Mouse (Mus musculus) heart, adult 11 months (tissue): ENCODE results near the gene Agap1.

Experiments
- DNase-seq: peaks from one replicate; pipeline ENCODE4 v3.0.0; 2022

Agap1 gene

DNA sequence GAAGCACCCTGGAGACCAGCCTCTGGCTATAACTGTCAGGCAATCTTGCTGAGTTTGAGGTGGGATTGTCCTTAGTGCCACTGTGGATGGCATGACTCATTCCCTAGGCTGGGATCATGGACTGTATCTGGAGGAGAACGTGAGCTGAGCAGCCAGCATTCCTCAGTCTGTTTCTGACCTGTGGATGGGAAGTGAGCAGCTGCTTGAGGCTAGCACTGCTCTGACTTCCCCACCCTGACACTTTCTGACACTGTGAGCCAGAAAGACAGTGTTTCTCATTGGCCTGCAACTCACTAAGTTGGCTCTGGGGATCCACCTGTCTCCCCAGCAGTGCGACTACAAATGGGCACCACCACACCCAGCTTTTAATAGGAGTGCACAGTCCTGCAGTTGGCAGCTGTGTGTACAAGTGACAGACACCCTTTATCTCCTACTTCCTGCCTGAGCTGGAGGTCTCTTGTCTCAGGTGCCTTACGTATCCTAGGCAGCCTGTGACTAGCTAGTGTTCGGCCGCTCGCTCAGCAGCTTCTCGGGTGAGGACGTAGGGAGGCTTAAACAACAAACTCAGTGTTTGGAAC is 55.2 kb downstream of the Agap1 start:
- no peak for DNase-seq

DNA sequence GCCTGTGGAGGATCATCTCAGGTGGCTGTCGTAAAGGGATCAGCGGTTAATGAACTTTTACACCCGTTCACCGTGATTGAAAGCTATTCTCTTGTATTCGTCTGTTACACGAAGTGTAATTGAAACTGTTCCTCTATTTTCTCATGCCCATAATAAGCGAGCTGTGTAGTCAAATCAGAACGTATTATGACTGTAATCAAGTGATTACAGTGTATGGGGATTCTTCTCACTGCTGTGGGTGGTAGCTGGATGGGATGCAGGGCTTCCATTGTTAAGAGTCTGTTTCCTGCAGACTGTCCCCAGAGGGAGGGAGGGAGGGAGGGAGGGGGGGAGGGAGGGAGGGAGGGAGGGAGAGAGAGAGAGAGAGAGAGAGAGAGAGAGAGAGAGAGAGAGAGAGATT is 56.1 kb downstream of the Agap1 start:
- DNase-seq = no peak

DNA sequence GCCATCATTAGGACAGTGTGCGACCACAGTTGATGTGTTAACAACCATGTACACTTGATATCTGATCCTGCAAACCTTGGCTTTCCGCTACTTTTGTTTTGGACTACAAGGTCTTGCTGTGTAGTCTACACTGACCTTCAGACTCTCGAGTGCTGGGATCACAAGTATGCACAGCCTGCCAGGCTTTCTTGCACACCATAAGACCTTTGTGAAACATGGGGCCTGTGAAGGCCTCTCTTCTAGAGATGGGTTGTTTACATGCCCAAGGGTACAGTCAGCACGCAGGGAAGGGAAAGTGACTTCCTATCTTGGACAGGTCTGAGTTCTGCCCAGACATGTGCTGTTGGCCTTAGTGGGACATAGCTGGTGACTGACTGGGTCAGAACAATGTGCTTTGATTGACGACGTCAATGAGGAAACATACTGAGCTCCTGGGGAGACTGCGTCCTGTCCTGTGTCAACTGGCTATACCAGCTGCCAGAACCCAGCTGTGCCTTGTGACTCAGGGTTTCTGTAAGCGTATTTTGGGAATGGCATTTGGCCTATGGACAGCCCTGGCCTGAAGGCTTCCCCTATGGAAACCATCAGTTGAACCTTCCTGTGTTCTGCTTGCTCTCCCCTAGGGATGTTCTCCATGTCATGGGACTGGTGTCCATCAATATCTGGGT is 59.1 kb downstream of the Agap1 start:
- DNase-seq = no peak

DNA sequence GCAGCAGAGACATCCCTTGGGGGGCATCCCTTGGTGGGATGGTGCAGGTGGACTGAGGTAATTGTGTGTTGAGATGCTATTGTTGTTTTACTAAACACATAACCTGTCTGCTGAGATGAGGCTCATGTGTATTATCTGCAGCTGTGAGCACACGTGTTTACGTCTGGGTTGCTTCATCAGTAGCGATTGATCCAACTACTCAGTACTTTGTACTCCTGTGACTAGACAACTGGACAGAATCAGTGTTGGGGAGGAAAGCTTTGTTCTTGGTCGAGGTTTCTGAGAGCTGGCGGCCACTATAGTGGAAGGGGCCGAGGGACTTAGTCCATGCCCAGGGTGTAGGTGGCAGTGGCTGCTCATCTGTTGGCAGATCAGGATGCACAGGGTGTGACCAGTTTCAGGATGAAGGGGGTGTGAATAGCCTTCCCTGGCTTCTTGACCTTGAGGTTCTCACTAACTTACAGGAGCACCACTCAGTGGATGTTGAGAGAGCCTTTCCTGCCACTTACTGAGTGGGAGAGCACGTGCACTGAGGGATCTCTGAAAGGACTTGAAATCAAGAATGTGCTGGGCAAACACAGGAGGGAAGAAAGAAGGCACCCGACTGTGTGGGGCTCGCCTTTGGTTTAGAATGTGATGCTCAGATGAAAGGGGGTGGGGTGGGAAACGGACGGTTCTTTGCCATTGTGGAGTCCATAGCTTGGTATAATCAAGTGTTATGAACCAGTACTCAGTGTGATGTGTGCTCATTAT is 61.4 kb downstream of the Agap1 start:
- DNase-seq = no peak

DNA sequence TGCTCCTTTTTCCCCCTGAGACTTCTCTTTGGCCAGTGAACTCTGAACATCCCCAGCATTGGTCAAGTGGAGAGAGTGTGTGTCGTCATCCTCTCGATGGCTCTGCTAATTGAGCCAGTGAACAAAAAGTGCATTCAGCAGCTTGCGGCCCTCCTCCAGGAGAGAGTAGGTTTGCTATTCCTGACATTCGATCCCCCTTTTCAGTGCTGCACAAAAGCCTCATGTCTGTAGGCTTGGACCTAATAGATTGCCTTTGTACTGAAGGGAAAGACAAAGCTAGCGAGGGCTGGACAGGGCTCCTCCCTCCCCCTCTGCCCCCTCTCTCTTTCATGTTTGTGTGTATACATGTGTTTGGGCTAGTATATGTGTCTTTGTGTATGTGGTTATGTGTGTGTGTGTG is 63.2 kb downstream of the Agap1 start:
- no peak for DNase-seq

DNA sequence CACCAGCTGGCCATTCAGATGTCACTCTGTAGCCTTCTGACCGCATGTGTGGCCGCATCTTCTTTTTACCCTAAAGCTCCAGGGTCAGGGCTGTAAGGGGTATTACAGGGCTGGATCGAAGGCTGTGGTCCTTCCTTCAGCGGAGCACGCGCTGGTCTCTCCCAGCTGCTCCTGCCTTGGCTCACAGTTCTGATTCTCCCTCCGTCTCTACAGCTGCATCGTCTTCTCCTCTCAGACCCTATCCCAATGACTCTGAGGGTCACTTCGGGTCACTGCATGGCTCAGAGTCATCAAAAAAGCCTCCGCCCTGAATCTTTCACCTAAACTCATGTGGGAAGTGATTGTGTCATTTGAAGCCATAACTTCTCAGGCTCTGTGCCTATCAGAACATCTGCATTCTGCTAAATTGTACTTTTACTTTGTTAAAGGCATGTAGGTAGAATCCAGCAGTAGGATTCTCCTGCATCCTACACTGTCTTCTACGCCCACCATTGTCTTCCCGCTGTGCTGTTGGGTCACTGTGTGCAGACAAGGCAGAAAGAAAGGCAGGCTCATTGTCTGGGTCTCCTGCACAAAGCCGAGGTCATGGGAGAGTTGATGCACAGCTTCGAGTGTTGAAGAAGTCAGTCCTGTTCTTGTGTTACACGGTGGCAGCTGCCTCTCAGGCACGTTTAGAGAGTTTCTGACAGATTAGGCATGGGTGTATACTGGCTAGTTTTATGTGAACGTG is 65.5 kb downstream of the Agap1 start:
- no peak for DNase-seq

DNA sequence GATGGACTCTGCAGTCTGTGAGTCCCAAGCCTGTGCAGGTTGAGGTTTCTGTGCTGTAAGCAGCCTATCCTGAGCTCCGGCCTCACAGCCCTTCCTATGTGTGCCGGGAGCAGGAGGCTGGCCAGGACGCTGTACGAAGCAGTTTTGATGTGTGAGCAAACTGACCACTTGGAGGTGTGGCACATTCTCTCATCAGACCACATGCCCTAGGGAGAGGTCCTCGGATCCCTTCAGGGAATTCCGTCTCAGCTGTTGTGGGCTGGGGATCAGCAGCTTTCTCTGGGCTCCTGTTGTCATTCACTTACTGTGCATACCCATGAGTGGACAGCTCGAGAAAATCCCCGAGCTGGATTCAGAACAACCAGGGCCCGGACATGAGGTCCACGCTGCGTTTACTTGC is 66.8 kb downstream of the Agap1 start:
- DNase-seq = no peak

DNA sequence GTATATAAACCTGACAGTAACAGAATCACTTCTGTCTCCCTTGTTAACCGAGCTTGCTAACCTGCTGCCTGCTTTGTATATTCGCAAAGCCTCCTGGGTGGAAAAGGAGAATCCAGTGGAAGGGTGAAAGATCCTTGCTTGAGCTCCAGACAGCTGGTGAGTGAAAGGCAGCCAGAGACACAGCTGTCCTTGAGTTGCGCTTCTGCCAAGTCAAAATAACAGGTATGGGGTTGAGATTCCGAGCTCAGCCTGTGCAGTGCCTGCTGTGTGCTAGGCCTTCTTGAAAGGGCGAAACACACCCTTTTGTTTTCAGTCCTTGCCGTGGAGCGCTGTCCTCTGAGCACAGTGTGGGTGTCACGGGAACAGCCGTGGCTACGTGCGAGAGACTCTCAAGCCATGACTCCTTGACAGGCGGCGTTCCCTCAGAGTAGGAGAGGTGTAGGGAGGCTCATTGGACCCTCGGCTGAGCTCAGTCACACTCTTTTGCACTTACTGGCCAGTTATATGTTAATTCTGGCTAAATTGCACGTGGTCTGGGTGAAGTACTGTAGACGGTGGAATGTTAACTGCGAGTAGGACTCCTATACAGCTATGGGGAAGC is 67.4 kb downstream of the Agap1 start:
- DNase-seq = no peak

DNA sequence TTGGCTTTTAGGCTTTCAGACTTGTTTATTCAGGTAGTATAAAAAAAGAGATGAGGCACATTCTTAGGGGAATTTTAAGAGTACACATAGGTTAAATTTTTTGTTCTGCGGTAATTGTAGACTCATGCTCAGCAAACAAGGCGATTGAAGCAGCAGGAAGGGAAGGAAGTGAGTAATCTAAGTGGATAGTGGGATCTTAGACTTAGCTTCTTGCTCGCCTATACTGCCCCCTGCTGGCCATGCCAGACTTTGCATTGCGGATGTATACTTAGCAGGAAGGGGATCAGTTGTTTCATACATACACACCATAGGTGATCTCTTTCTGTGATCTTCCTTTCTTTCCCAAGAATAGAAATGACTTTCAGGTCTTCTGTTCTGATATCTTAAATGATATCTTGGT is 69.8 kb downstream of the Agap1 start:
- peak; percentile 96 for DNase-seq

DNA sequence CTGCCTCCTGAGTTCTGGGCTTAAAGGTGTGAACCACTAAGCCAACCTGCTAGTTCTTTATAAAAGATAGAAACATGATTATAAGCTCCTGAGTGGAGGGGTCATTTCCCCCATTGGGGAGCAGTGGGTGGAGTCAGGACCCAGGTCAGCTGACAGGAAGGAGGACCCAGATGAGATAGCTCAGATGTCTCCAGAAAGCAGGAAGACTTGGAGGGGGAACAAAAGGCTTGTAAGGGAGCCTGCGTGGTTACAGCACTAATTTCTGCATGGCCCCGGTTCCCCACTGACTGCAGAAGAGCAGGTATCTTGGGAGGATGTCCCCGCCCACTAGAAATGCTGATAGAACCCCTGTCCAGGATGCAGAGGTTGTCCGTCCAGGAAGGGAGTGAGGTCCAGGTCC is 70.4 kb downstream of the Agap1 start:
- DNase-seq = no peak

DNA sequence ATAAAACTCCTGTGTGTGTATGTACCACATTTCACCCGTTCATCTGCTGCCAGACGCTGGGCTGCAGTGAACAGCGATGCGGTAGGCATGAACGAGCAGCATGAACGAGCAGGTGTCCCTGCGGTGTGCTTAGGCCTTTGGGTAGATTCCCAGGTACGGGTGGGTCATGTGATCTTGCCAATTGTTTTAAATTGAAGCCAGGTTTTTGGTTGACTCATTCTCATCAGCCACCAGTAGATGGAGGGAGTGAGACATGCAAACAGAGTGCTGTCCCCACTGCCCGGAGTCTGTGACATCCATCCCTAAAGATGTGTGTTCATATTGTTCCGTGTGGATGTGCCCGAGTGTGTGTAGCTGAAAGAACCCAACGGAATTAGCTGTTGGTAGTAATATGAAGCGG is 71.2 kb downstream of the Agap1 start:
- DNase-seq = peak; percentile 96

DNA sequence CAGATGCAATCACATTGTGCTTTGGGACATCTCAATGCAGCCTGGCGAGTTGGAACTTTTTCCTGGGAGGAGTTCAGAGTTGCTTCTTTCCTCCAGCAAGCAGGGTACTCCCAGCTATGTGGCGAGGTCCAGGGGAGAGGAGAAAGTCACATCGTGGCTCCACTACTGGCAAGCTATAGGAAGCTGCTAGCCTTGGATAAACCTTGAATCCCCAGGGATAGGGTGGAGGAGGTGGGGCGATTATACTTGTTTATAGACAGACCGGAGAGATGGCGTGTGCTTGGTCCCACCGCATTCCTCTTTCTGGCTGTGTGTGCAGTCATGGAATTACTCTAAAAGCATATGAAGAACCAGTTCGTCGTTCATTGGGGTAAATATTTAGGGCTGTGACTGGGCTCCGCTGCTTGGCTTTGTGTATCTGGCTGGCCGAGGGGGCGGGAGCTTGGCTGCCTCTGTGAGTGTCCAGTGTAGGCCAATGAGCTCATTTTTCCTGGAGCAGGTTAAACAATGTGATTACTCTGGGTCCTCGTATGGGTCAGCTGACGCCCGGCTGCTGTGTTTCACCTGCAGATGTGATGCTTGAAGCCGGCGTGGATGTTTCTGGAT is 74.2 kb downstream of the Agap1 start:
- peak; percentile 95 for DNase-seq

DNA sequence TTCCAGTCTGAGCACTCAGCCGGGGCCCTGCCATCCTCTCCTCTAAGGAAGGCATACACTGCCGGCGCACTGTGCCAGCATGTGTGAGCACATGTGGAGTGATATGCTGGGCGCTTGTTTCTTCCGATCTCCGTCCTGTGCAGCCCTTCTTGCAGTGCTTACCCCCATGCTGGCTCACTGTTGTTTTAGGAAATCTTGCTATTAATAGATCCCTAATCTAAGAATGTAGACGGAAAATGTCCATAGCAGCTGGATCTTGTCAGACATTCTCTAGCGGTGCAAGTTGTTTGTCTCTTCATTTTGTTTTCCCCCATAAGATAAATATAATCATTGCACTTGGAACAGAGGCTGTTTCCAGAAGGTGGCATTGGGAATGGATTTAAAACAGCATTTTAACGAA is 79.1 kb downstream of the Agap1 start:
- no peak for DNase-seq

DNA sequence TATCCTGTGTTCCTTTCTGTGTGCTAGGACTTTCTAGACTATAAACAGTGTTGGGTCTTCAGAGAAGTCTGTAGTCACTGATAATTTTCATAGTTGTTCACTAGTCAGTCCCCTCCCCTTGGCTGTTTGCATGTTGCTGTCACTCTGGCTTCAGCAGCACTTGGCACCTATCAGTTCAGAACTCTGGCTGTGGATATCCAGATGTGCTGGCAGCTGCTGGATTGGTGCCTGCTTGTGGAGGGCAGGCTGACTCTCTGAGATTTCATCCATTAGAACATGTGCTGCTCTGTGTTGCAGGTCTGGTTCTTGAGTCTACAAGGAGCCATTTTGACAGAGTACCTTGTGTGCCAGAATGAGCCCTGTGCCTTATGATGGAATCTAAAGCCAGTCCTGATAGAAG is 80.6 kb downstream of the Agap1 start:
- no peak for DNase-seq

DNA sequence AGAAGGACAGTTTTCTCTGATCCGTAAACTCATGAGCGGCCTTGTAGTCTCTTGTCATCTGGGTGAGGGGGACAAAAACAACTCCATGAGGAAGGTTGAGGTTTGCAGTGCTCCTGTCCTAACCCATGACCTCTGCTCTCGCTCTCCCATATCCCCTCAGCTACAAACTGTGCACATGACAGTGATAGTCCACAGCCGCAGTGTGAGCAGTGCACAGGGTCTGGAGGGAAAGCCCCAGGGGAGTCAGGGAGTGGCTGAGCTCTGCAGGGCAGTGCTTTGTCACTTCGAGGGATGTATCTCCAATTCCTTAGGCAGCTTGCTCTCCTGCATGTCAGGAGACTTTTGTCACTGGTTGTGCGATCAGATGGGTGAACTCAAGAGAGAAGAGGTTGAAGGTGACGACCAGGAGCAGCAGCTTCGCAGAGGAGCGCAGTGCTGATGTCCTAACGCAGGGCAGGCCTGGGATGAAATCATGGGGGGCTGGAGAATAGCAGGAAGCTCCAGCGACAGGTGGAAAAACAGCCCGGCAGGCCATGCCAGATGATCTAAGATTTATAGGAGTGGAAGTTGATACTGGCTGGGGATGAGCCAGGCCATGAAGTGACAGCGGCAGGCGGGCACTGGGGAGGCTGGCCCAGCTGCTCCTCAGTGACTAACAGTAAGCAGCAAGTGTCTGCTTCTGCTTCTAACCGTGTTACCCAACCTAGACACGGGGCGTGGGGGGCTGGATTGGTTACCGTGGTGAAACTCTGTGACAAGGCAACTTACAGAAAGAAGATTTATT is 83.7 kb downstream of the Agap1 start:
- DNase-seq = no peak

DNA sequence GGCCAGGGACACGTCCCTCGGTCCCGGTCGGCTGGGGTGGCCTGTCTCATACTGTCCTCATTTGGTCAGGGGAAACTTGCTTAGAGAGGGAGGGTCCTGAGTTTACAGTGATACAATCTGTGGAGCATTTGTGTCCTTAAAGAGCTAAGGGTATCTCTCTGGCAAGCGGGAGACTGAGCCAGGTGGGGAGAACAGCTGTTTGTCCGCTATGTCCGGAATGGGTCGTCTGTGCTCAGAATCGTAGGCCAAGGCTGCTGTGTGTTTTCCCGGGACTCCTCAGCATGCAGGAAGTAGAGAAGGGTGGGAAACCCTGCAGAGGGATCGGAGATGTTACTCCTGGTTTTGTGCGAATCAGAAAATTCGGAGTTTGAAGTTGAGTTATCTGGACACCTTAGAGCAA is 84.5 kb downstream of the Agap1 start:
- DNase-seq = no peak

DNA sequence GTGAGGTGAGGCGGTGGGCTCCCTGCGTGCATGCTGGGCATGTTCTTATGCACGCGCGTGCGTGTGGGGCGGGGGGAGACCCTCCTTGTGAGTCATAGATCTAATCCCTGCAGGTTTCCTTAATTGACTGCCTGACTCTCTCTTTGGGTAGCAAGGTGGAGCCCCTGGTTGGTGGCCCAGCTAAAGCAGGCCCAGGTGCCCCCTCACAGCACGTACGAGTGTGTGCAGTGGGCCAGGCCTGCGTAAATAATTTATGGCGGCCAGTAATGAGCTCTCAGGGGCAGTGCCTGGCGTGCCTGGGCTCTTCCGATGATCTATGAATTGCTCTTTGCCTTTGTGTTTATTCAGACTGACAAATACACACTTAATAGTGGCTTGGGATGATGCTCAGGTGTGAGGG is 86.5 kb downstream of the Agap1 start:
- DNase-seq = no peak

DNA sequence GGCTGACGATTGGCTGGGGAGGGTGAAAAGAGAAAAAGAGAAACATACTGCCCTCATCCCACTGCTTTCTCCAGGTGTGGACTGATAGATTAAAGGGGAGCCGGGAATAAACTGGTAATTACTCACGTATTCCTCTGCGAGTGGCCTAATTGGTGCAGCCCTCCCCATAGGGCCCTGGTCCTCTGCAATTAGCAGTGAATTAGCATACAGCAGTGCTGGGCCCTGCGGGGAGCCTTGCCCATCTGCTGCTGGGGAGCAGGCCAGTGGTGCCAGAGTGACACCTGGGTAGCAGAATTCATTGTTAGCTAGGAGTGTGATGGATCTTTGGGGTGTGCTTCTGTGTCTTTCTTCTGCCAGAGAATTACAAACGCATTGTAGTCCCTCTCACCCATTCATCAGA is 87.9 kb downstream of the Agap1 start:
- no peak for DNase-seq

DNA sequence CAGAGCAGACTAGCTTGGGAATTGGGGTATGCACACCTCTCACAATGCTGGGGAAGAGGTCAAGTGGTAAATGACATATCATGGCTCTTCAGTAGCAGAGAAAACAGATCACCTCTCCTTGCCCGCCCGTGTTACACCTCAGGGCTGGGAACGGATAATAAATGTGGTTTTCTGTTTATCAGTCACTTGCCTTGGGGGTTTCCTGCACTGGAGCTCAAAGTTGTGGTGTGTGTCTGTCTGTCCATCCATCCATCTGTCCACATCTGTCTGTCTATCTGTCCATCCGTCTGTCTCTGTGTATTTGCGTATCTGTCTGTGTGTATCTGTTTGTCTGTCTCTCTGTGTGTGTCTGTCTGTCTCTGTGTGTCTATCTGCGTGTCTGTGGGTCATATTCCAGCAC is 88.7 kb downstream of the Agap1 start:
- DNase-seq = no peak

DNA sequence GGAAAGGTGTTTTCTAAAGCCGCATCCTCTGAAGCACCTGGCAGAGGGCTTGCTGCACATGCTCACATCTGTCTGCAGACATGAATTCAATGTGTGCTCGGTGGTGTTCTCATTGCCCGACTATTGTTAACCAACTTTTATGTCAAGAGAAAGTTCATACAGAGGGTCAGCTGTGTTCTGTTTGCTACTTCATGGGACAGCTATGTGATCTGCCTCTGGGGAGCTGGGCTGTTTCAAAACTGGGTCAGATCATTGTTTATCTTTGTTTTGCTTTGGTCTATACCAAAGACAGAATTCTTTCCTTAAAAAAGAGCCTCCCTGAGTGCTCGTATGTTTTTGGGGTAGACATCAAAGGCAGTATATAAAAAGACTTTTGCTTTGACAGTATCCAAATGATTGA is 89.5 kb downstream of the Agap1 start:
- DNase-seq = no peak

DNA sequence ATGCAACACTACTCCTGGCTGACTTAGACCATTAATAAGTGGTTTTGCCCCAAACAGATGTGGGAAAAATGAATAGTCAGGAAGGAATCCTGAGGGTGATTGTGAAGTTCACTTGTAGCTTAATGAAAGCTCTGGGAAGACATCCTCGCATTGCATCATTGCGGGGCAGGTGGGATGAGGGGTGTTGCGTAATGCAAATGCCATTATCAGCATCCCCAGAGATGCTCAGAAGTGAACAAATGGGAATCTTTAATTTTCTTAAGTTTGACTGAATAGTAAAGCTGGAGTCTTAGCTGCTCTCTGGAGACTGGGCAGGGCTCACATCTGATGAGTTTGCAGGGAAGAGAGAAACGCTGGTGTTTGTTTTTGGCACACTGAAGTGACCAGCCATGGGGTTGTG is 90.5 kb downstream of the Agap1 start:
- DNase-seq = peak; percentile 97
